Mouse (Mus musculus) hindbrain, embryonic 12.5 days (tissue): ENCODE results near the gene Tmem14a. TPM values are rescaled to one million over a fixed set of nuclear protein-coding genes. Genes with fewer than 3 reads are reported as not detected.
"Not testable (repeated sequence)": the region's sequence is repeated elsewhere in the genome, so short reads cannot be mapped to it uniquely, and the experiment has no call there.

Source experiments
- ATAC-seq: fragments of 200-750 bp; cut with Nextera tagmentation; 2 replicates; pipeline ENCODE4 v1.8.0; 2017; ENCODE audit warnings: moderate TSS enrichment; ENCODE audit not compliant: low FRiP score
- H3K27ac ChIP-seq: fragments of 300-500 bp; sonication (generic); 2 replicates; pipeline ENCODE4 v1.5.1; 2016; ENCODE audit warnings: mild to moderate bottlenecking
- H3K27me3 ChIP-seq: fragments of 300-500 bp; sonication (generic); 2 replicates; pipeline ENCODE4 v1.6.1; 2016; ENCODE audit warnings: mild to moderate bottlenecking
- H3K36me3 ChIP-seq: fragments of 300-500 bp; sonication (generic); 2 replicates; pipeline ENCODE4 v1.6.1; 2016; ENCODE audit warnings: mild to moderate bottlenecking
- H3K4me1 ChIP-seq: fragments of 300-500 bp; sonication (generic); 2 replicates; pipeline ENCODE4 v1.6.1; 2016
- H3K4me2 ChIP-seq: fragments of 300-500 bp; sonication (generic); replicated peaks from 2 replicates; pipeline ENCODE4 v1.6.1; 2016; ENCODE audit warnings: mild to moderate bottlenecking
- H3K4me3 ChIP-seq: fragments of 300-500 bp; sonication (generic); 2 replicates; pipeline ENCODE4 v1.5.1; 2016; ENCODE audit warnings: mild to moderate bottlenecking
- H3K9ac ChIP-seq: fragments of 300-500 bp; sonication (generic); 2 replicates; pipeline ENCODE4 v1.6.1; 2016; ENCODE audit warnings: mild to moderate bottlenecking, moderate library complexity
- H3K9me3 ChIP-seq: fragments of 300-500 bp; sonication (generic); replicated peaks from 2 replicates; pipeline ENCODE4 v1.6.1; 2016; ENCODE audit warnings: mild to moderate bottlenecking
- WGBS: fragments of 180-500 bp; shearing (Covaris S2); methylation state at CpG from one replicate; pipeline ENCODE4 v1.1.7; 2016; 5-methylcytosine and 5-hydroxymethylcytosine counted together
- polyA plus RNA-seq: library from polyadenylated mRNA; unstranded; fragments of >200 nt; fragmentation: Nextera tagmentation; extraction: Ambion mirVana; gene quantifications from 2 replicates; pipeline ENCODE4 v1.2.1, GENCODE M21; 2016

Tmem14a gene
- polyA plus RNA-seq, 1 experiment from 2014 or later = 15.3 TPM

DNA sequence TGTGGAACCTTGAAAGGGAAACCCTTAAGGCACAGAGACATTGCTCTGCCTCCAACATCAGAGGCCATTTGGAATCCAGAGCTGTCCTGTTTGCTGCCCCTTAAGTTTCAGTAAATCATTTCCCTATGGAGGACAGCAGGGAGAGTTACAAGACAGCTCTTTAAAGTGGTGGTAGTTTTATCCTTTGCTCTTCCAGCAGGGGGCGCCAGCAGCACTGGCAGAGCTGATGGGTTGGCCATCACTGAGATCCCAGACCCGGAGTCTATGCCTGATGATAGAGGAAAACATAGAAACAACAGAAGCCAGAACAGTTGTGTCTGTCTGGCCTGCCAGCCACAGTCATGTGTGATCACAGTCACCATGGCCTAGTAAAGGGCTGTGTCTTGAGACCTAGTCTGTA lies 57.8 kb downstream of the Tmem14a start:
- not testable (repeated sequence) for H3K36me3 ChIP-seq, H3K9me3 ChIP-seq, ATAC-seq, H3K27me3 ChIP-seq, H3K9ac ChIP-seq, H3K4me3 ChIP-seq, H3K27ac ChIP-seq, H3K4me1 ChIP-seq, H3K4me2 ChIP-seq
- WGBS = 37% methylated on average over 2 of the region's 2 CpGs

Other genes starting within 250 kb of the Tmem14a start
- 5.6 and 6.0 TPM in 2 replicates for gene Tram2, start 139.3 kb upstream of the Tmem14a start, polyA plus RNA-seq
- gene Gsta3, start 22.0 kb downstream of the Tmem14a start, polyA plus RNA-seq = 0.35 and 0.53 TPM in 2 replicates
- gene Khdc1a, start 131.1 kb downstream of the Tmem14a start, polyA plus RNA-seq = not detected in 2 replicates
- not detected in 2 replicates for gene Khdc1c, start 149.8 kb downstream of the Tmem14a start, polyA plus RNA-seq
- 0.09 TPM in 1 of 2 replicates, not detected in the other for gene Khdc1b, start 165.0 kb downstream of the Tmem14a start, polyA plus RNA-seq